Mouse (Mus musculus) ES-Bruce4 (cell line): ENCODE measurements at regions not wholly inside any gene's neighbourhood (a gene's known extent, or its start where the extent isn't known, plus 50 kb on each side); places are given as distances from the start of the nearest gene placed in this dataset.

ENCODE experiments used
- H3K27ac ChIP-seq: 2 replicates; pipeline ENCODE4 v1.5.1; 2012; ENCODE audit warnings: low read length, inconsistent platforms; ENCODE audit not compliant: insufficient read depth
- H3K27me3 ChIP-seq: 2 replicates; pipeline ENCODE4 v1.6.1; 2012; ENCODE audit warnings: mild to moderate bottlenecking, low read length, inconsistent platforms; ENCODE audit not compliant: control insufficient read depth, poor library complexity, insufficient read depth, severe bottlenecking
- H3K36me3 ChIP-seq: 2 replicates; pipeline ENCODE4 v1.6.1; 2012; ENCODE audit warnings: inconsistent platforms, mild to moderate bottlenecking, low read length, moderate library complexity; ENCODE audit not compliant: control insufficient read depth, poor library complexity, insufficient read depth, severe bottlenecking
- H3K4me1 ChIP-seq: one replicate; pipeline ENCODE4 v1.8.1; 2011; ENCODE audit warnings: low read length; ENCODE audit not compliant: control insufficient read depth, insufficient read depth
- H3K4me3 ChIP-seq: 2 replicates; pipeline ENCODE4 v1.5.1; 2011; ENCODE audit warnings: low read depth, mild to moderate bottlenecking, low read length
- H3K9ac ChIP-seq: 2 replicates; pipeline ENCODE4 v1.6.1; 2012; ENCODE audit warnings: low read depth, mild to moderate bottlenecking, inconsistent platforms; ENCODE audit not compliant: poor library complexity, severe bottlenecking
- H3K9me3 ChIP-seq: replicated peaks from 2 replicates; pipeline ENCODE4 v1.6.1; 2012; ENCODE audit warnings: mild to moderate bottlenecking, low read length, inconsistent platforms; ENCODE audit not compliant: control insufficient read depth, poor library complexity, insufficient read depth, severe bottlenecking
- CTCF ChIP-seq: IDR thresholded peaks from one replicate; pipeline ENCODE4 v1.8.1; 2011; ENCODE audit warnings: low read depth, low read length
- EP300 ChIP-seq: IDR thresholded peaks from 2 replicates; pipeline ENCODE4 v1.6.1; 2011; ENCODE audit warnings: low read depth, low read length; ENCODE audit not compliant: insufficient read depth
- POLR2A ChIP-seq: IDR thresholded peaks from one replicate; pipeline ENCODE4 v1.8.1; 2011; ENCODE audit warnings: low read length; ENCODE audit not compliant: insufficient read depth

DNA sequence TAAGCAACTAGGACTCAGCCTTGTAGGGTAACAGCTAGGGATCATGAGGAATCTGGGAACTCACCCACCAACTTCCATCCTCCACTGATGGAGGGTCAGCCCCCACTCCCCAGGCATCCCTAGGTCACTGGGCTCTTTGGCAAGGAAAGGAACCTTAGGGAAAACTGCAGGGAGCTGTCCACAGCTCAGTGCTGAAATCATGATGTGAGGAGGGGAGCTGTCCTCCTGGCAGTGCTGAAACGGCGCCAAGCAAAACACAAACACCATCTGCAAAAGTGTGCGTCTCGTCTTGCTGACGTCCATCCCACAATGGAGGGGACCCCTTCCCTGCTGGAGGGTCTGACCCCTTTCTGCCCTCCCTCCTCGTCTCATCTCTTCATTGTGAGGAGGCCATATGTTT is 68.6 kb upstream of the Rph3a start:
- no peaks in the 10 kb centered on the region for H3K9me3 ChIP-seq
- H3K27me3 ChIP-seq = no peaks in the 10 kb centered on the region
- H3K27ac ChIP-seq = no peak overlapping the region
- no peak overlapping the region for H3K4me3 ChIP-seq
- H3K4me1 ChIP-seq = no peaks in the 10 kb centered on the region
- no peak overlapping the region for H3K9ac ChIP-seq
- no peaks in the 10 kb centered on the region for H3K36me3 ChIP-seq
- no peak for TF ChIP-seq EP300
- TF ChIP-seq POLR2A = no peak
- TF ChIP-seq CTCF = peak; percentile 6

DNA sequence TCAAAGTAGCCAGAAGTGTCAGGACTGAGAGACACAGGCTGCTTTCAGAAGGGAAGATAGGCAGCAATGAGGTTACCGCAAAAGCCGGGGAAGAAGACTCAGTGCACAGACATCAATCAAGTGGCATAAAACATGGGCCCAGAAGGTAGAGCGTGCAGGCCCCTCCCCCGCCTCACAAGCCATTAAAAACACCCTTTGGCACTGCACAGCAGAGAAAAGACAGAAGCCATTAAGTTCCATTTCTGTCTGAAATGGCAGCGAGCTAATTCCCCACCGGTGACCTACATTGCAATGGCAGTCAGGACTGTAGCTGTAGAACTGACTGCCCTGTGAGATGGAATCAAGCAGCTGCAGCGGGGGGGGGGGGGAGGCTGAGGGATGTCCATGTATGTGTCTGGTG is 66.8 kb upstream of the Rph3a start:
- Histone ChIP-seq H3K4me3 (no peak overlapping the region), H3K4me1 (no peaks in the 10 kb centered on the region), H3K9me3 (no peaks in the 10 kb centered on the region), H3K36me3 (no peaks in the 10 kb centered on the region), H3K27me3 (no peaks in the 10 kb centered on the region), H3K27ac (no peak overlapping the region), H3K9ac (no peak overlapping the region)
- no peak for TF ChIP-seq POLR2A
- TF ChIP-seq CTCF = no peak
- no peak for TF ChIP-seq EP300

DNA sequence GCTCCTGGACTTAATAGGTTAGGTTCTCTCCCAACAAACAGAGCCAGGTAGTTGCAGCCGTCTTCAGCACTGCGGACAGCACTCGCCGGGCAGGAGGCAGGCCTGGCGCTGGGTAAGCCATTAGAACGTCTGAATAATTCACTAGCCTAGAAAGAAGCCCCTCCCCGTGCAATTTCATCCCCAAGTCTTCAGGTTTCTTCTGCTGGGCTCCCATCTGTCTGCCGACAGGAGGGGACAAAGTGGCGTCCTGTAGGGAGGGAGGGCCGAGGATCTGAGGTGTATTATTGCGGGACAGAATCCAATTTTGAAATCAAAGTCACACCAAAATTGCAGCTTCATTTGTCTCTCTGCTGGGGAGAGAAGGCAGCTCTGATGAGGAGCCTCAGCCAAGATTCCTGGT is 58.9 kb upstream of the Rph3a start:
- TF ChIP-seq POLR2A (no peak), EP300 (no peak), CTCF (no peak)
- Histone ChIP-seq H3K27me3 (no peaks in the 10 kb centered on the region), H3K9ac (no peak overlapping the region), H3K36me3 (no peaks in the 10 kb centered on the region), H3K9me3 (no peaks in the 10 kb centered on the region), H3K4me1 (no peaks in the 10 kb centered on the region), H3K27ac (no peak overlapping the region), H3K4me3 (no peak overlapping the region)

DNA sequence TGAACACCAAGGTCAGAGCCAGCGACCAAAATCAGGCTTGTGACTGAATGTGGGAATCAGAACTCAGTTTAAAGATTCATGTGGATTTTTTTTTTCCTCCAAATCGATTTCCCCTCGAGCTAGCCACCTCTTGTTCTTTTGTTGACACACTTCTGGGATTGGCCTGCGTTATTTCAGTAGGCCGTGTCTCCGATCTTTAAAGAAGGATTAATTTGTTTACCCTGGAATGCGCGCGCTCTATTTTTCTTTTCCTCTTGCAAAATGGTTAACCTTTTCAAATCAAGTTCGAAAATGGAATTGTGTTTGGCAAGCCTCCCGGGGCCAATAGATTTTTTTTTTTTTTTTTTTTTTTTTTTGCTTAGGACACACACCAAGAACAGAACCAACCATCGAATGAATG is 54.8 kb upstream of the Rph3a start:
- Histone ChIP-seq H3K4me1 (no peaks in the 10 kb centered on the region), H3K9me3 (no peaks in the 10 kb centered on the region), H3K27me3 (no peaks in the 10 kb centered on the region), H3K9ac (no peak overlapping the region), H3K36me3 (no peaks in the 10 kb centered on the region), H3K4me3 (no peak overlapping the region), H3K27ac (no peak overlapping the region)
- no peak for TF ChIP-seq CTCF
- TF ChIP-seq EP300 = no peak
- TF ChIP-seq POLR2A = no peak

DNA sequence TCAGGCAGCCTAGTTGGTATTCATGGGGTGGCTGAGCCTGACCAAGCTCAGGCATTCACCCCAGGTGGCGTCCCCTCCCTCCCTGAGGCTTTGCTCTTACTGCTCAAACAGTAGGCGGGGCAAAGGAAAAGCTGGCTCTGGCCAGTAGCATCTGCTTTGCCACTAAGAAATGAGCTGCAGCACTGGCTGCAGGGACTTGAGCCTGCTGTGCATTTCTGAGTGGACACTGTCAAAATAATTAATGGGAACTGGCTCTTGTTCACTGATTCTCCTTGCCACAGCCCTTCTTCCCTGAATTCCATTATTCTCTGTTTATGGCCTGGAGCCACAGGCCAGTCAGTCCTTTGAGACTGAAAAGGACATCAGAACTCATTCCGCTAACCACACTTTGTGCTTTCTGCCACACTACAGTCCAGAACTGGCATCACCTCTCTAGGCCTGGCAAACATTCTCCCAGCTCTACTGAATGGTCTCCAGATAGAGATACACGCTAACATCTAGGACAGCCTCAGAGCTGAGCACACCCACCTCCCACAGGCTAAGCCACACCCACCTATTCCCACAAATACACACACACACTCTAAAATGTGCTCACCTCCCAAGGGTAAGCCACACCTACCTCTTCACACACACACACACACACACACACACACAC is 53.2 kb upstream of the Rph3a start:
- no peaks in the 10 kb centered on the region for H3K4me1 ChIP-seq
- H3K27me3 ChIP-seq = no peaks in the 10 kb centered on the region
- no peak overlapping the region for H3K27ac ChIP-seq
- no peak for TF ChIP-seq EP300
- no peak for TF ChIP-seq CTCF
- no peak for TF ChIP-seq POLR2A
- H3K9me3 ChIP-seq = no peaks in the 10 kb centered on the region
- no peak overlapping the region for H3K9ac ChIP-seq
- no peaks in the 10 kb centered on the region for H3K36me3 ChIP-seq
- H3K4me3 ChIP-seq = no peak overlapping the region

DNA sequence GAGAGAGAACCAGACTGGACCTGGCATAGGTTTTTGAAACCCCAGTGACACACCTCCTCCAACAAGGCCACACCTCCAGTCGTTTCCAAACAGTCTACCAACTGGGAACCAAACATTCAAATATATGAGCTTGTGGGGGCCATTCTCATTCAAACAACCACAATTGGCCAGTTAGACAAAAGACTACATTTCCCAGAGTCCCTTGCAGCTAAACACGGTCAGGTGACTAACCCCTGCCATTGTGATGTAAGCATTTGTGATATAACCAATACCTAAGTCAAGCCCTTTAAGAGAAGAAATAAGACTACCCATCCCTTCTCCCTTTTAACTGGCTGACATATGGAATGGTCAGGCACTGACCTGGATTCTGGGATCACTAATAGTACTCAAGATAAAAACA is 51.8 kb upstream of the Rph3a start:
- Histone ChIP-seq H3K27ac (no peak overlapping the region), H3K4me1 (no peaks in the 10 kb centered on the region), H3K27me3 (no peaks in the 10 kb centered on the region), H3K9me3 (no peaks in the 10 kb centered on the region), H3K4me3 (no peak overlapping the region), H3K36me3 (no peaks in the 10 kb centered on the region), H3K9ac (no peak overlapping the region)
- TF ChIP-seq CTCF (no peak), POLR2A (no peak), EP300 (no peak)
